Mouse (Mus musculus): ENCODE results near the gene Creb5.

Gene Creb5

GRCm38 (mm10) chr6:53603041-53603440 is 316.0 kb downstream of the Creb5 start:
- DNase-seq = no peak

- peak in 1 of 2 experiments; percentile 73 for DNase-seq
Measured at GRCm38 (mm10) chr6:53603695-53604094, 316.6 kb downstream of the Creb5 start.

GRCm38 (mm10) chr6:53604386-53604785 is 317.3 kb downstream of the Creb5 start:
- DNase-seq = peak in 1 of 2 experiments; percentile 44

GRCm38 (mm10) chr6:53605184-53605583 is 318.1 kb downstream of the Creb5 start:
- DNase-seq = no peak

- DNase-seq = no peak
Measured at GRCm38 (mm10) chr6:53611451-53611945, 324.4 kb downstream of the Creb5 start.

- no peak for DNase-seq
Measured at GRCm38 (mm10) chr6:53612681-53613080, 325.6 kb downstream of the Creb5 start.

- peak in 1 of 2 experiments; percentile 37 for DNase-seq
Measured at GRCm38 (mm10) chr6:53615440-53616211, 328.6 kb downstream of the Creb5 start.

- no peak for DNase-seq
Measured at GRCm38 (mm10) chr6:53618164-53618563, 331.1 kb downstream of the Creb5 start.

GRCm38 (mm10) chr6:53619676-53620075 is 332.6 kb downstream of the Creb5 start:
- no peak for DNase-seq

- no peak for DNase-seq
Measured at GRCm38 (mm10) chr6:53621295-53621694, 334.2 kb downstream of the Creb5 start.

- DNase-seq = no peak
Measured at GRCm38 (mm10) chr6:53624455-53625276, 337.6 kb downstream of the Creb5 start.

- no peak for DNase-seq
Measured at GRCm38 (mm10) chr6:53626044-53626443, 339.0 kb downstream of the Creb5 start.

- no peak for DNase-seq
Measured at GRCm38 (mm10) chr6:53628714-53629113, 341.6 kb downstream of the Creb5 start.

- DNase-seq = no peak
Measured at GRCm38 (mm10) chr6:53635453-53635852, 348.4 kb downstream of the Creb5 start.

- no peak for DNase-seq
Measured at GRCm38 (mm10) chr6:53637356-53638351, 350.6 kb downstream of the Creb5 start.

GRCm38 (mm10) chr6:53641633-53642605 is 354.8 kb downstream of the Creb5 start:
- DNase-seq = no peak

GRCm38 (mm10) chr6:53642826-53643356 is 355.8 kb downstream of the Creb5 start:
- no peak for DNase-seq

GRCm38 (mm10) chr6:53643481-53643880 is 356.4 kb downstream of the Creb5 start:
- DNase-seq = no peak

GRCm38 (mm10) chr6:53644056-53644455 is 357.0 kb downstream of the Creb5 start:
- no peak for DNase-seq

- no peak for DNase-seq
Measured at GRCm38 (mm10) chr6:53644971-53645370, 357.9 kb downstream of the Creb5 start.

GRCm38 (mm10) chr6:53649782-53650181 is 362.7 kb downstream of the Creb5 start:
- DNase-seq = no peak

All from lung, postnatal 4 days (tissue).